Mouse (Mus musculus) CH12.LX (cell line): ENCODE results near the gene Mapk8ip3.

Experiments
- CTCF ChIP-seq, 2 experiments: IDR thresholded peaks in 1 of 2; conservative IDR thresholded peaks in 1 of 2; 2 replicates each; pipeline ENCODE4 v1.5.1; 2011 to 2012; ENCODE audit warnings: low read depth in 2 of 2, low read length in 2 of 2, improper control_type of control experiment in 1 of 2, inconsistent platforms in 1 of 2, mild to moderate bottlenecking in 1 of 2, moderate library complexity in 1 of 2
- E2F4 ChIP-seq: IDR thresholded peaks from 2 replicates; pipeline ENCODE4 v1.6.1; 2011; ENCODE audit warnings: low read depth, low read length, improper control_type of control experiment; ENCODE audit not compliant: insufficient replicate concordance
- EP300 ChIP-seq: IDR thresholded peaks from 2 replicates; pipeline ENCODE4 v1.6.1; 2011; ENCODE audit warnings: low read length, improper control_type of control experiment
- ETS1 ChIP-seq: conservative IDR thresholded peaks from 2 replicates; pipeline ENCODE4 v1.6.1; 2012; ENCODE audit warnings: low read depth, mild to moderate bottlenecking, inconsistent platforms, low read length, improper control_type of control experiment, moderate library complexity
- MAX ChIP-seq: IDR thresholded peaks from 2 replicates; pipeline ENCODE4 v1.6.1; 2011; ENCODE audit warnings: low read length, improper control_type of control experiment
- MEF2A ChIP-seq: IDR thresholded peaks from 2 replicates; pipeline ENCODE4 v1.6.1; 2014; ENCODE audit warnings: low read depth, mild to moderate bottlenecking, inconsistent platforms, low read length, improper control_type of control experiment, borderline replicate concordance
- MYC ChIP-seq: IDR thresholded peaks from 2 replicates; pipeline ENCODE4 v1.6.1; 2011; ENCODE audit warnings: low read depth, mild to moderate bottlenecking, improper control_type of control experiment, low read length
- POLR2A ChIP-seq: IDR thresholded peaks from 2 replicates; pipeline ENCODE4 v1.6.1; 2011; ENCODE audit warnings: low read depth, mild to moderate bottlenecking, improper control_type of control experiment, low read length
- POLR2AphosphoS2 ChIP-seq: IDR thresholded peaks from 2 replicates; pipeline ENCODE4 v1.6.1; 2011; ENCODE audit warnings: low read depth, low read length, improper control_type of control experiment
- TBP ChIP-seq: conservative IDR thresholded peaks from 2 replicates; pipeline ENCODE4 v1.6.1; 2011; ENCODE audit warnings: low read depth, low read length, improper control_type of control experiment
- USF1 ChIP-seq: IDR thresholded peaks from 2 replicates; pipeline ENCODE4 v1.6.1; 2014; ENCODE audit warnings: low read depth, mild to moderate bottlenecking, inconsistent platforms, low read length, improper control_type of control experiment

- no peak for TF ChIP-seq CTCF (conservative IDR thresholded peaks at IDR 0.05 in 1 of 2, IDR thresholded peaks at IDR 0.05 in 1 of 2; ENCODE audit: low read depth in 2 of 2, low read length in 2 of 2)
- TF ChIP-seq MAX: no peak
- no peak for TF ChIP-seq USF1
- no peak for TF ChIP-seq EP300
- TF ChIP-seq POLR2A: no peak
- no peak for TF ChIP-seq POLR2AphosphoS2
- no peak for TF ChIP-seq ETS1
- TF ChIP-seq MEF2A: no peak
- no peak for TF ChIP-seq MYC
- no peak for TF ChIP-seq E2F4
- no peak for TF ChIP-seq TBP
Observed at GRCm38 (mm10) chr17:24932431-24932830, 4.3 kb downstream of the Mapk8ip3 start.
